Mouse (Mus musculus) G1E (cell line): ENCODE measurements around the gene Ank3.

ENCODE experiments used
- CTCF ChIP-seq: IDR thresholded peaks from 2 replicates; pipeline ENCODE4 v1.5.1; 2012; ENCODE audit warnings: low read depth, low read length, inconsistent platforms, mixed read lengths
- GATA1 ChIP-seq: IDR thresholded peaks from 2 replicates; pipeline ENCODE4 v1.6.1; 2012; ENCODE audit warnings: borderline replicate concordance, low read length, inconsistent platforms, mixed read lengths
- GATA2 ChIP-seq: IDR thresholded peaks from 2 replicates; pipeline ENCODE4 v1.6.1; 2012; ENCODE audit warnings: low read depth, low read length, inconsistent platforms, borderline replicate concordance
- POLR2AphosphoS5 ChIP-seq: IDR thresholded peaks from 2 replicates; pipeline ENCODE4 v1.6.1; 2012; ENCODE audit warnings: low read depth, low read length, inconsistent platforms; ENCODE audit not compliant: insufficient replicate concordance
- TAL1 ChIP-seq: conservative IDR thresholded peaks from 2 replicates; pipeline ENCODE4 v1.6.1; 2012; ENCODE audit warnings: low read depth, low read length, inconsistent platforms, mixed read lengths

GRCm38 (mm10) chr10:69923801-69924200 lies 525.2 kb downstream of the Ank3 start:
- no peak for TF ChIP-seq CTCF
- no peak for TF ChIP-seq TAL1
- TF ChIP-seq GATA1, result no peak
- TF ChIP-seq POLR2AphosphoS5, result no peak
- no peak for TF ChIP-seq GATA2
